Mouse (Mus musculus) heart, embryonic 14.5 days (tissue): Measurements from ENCODE around the gene Rab13. TPM values are rescaled to one million over a fixed set of nuclear protein-coding genes. Genes with fewer than 3 reads are reported as not detected.
A peak's percentile ranks its signal among the peaks of the same experiment; 100 is the strongest.

ENCODE experiments used
- ATAC-seq: fragments of 200-750 bp; cut with Nextera tagmentation; 2 replicates; pipeline ENCODE4 v1.8.0; 2017; ENCODE audit warnings: low read depth, moderate TSS enrichment; ENCODE audit not compliant: insufficient number of reproducible peaks, insufficient read depth, low FRiP score
- H3K27ac ChIP-seq, 2 experiments: fragments of 200-500 bp in 1 of 2; fragments of 300-500 bp in 1 of 2; sonication (generic) in 1 of 2; replicated peaks in 1 of 2; 2 replicates each; pipeline ENCODE4 v1.5.1; 2012 to 2014; ENCODE audit warnings: low read depth in 2 of 2, low read length in 2 of 2, control low read depth in 1 of 2, mild to moderate bottlenecking in 1 of 2, mixed read lengths in 1 of 2; ENCODE audit not compliant: control insufficient read depth in 1 of 2, insufficient read depth in 1 of 2
- H3K27me3 ChIP-seq: fragments of 300-500 bp; sonication (generic); 2 replicates; pipeline ENCODE4 v1.6.1; 2014; ENCODE audit warnings: mild to moderate bottlenecking, low read length, control low read depth; ENCODE audit not compliant: control insufficient read depth, insufficient read depth
- H3K36me3 ChIP-seq: fragments of 300-500 bp; sonication (generic); 2 replicates; pipeline ENCODE4 v1.6.1; 2014; ENCODE audit warnings: mild to moderate bottlenecking, control low read depth, low read length, mixed read lengths; ENCODE audit not compliant: control insufficient read depth, insufficient read depth
- H3K4me1 ChIP-seq, 2 experiments: fragments of 200-500 bp in 1 of 2; fragments of 300-500 bp in 1 of 2; sonication (generic) in 1 of 2; 2 replicates each; pipeline ENCODE4 v1.6.1; 2012 to 2014; ENCODE audit warnings: low read length in 2 of 2, control low read depth in 1 of 2, mixed read lengths in 1 of 2; ENCODE audit not compliant: control insufficient read depth in 2 of 2, insufficient read depth in 2 of 2
- H3K4me2 ChIP-seq: fragments of 300-500 bp; sonication (generic); 2 replicates; pipeline ENCODE4 v1.6.1; 2014; ENCODE audit warnings: mild to moderate bottlenecking, low read length
- H3K4me3 ChIP-seq, 2 experiments: fragments of 200-500 bp in 1 of 2; fragments of 300-500 bp in 1 of 2; sonication (generic) in 1 of 2; 2 replicates each; pipeline ENCODE4 v1.5.1; 2012 to 2014; ENCODE audit warnings: low read length in 2 of 2, mild to moderate bottlenecking in 2 of 2, control low read depth in 1 of 2, low read depth in 1 of 2, moderate library complexity in 1 of 2; ENCODE audit not compliant: control insufficient read depth in 1 of 2, insufficient read depth in 1 of 2
- H3K9ac ChIP-seq: fragments of 300-500 bp; sonication (generic); 2 replicates; pipeline ENCODE4 v1.6.1; 2014; ENCODE audit warnings: mild to moderate bottlenecking, low read length
- H3K9me3 ChIP-seq: fragments of 300-500 bp; sonication (generic); 2 replicates; pipeline ENCODE4 v1.6.1; 2016; ENCODE audit warnings: low read length, control low read depth; ENCODE audit not compliant: control insufficient read depth
- whole genome bisulfite sequencing: fragments of 180-500 bp; shearing (Covaris S2); extraction: QIAGEN DNeasy Blood & Tissue Kit; methylation state at CpG from one replicate; pipeline ENCODE4 v1.1.7; 2014; 5-methylcytosine and 5-hydroxymethylcytosine counted together
- polyA plus RNA-seq: library from polyadenylated mRNA; unstranded; fragments of >200 nt; fragmentation: Nextera tagmentation; extraction: Ambion mirVana; gene quantifications from 2 replicates; pipeline ENCODE4 v1.2.1, GENCODE M21; 2014

The Rab13 gene
- 12.1 and 12.6 TPM in 2 replicates for polyA plus RNA-seq

GRCm38 (mm10) chr3:90213377-90213866 lies at the start of gene Rab13, which contains the start of gene Rps27:
Rab13 (plus strand) TSS chr3:90213695.
Rps27 (minus strand) TSS chr3:90213651.
- ATAC-seq: peak; percentile 87
- H3K4me1 ChIP-seq: peaks cover 7 to 21% of the 10 kb centered on the region in 2 experiments; a peak in 3 of 4 replicates
- H3K36me3 ChIP-seq: peaks cover 43% of the 10 kb centered on the region
- H3K27me3 ChIP-seq: no peaks in the 10 kb centered on the region
- peak within 1 kb of the TSS; percentile 85 for H3K9ac ChIP-seq
- H3K4me3 ChIP-seq: peak within 1 kb of the TSS; percentile 62 to 95
- under 1% methylated on average over 42 of the region's 42 CpGs for WGBS
- H3K9me3 ChIP-seq: no peaks in the 10 kb centered on the region
- peak within 1 kb of the TSS; percentile 88 for H3K4me2 ChIP-seq
- H3K27ac ChIP-seq: peak within 1 kb of the TSS; percentile 86 to 96

GRCm38 (mm10) chr3:90179566-90179965 lies 33.9 kb upstream of the Rab13 start:
- ATAC-seq: no peak
- 61% methylated on average over 3 of the region's 3 CpGs for WGBS

GRCm38 (mm10) chr3:90183581-90183980 lies 29.9 kb upstream of the Rab13 start:
- H3K4me3 ChIP-seq: no peak overlapping the region
- H3K36me3 ChIP-seq: no peaks in the 10 kb centered on the region
- H3K4me1 ChIP-seq: no peaks in the 10 kb centered on the region; a peak in 1 of 4 replicates
- no peak overlapping the region for H3K27ac ChIP-seq
- H3K9me3 ChIP-seq: no peaks in the 10 kb centered on the region
- 70% methylated on average over 3 of the region's 3 CpGs for WGBS
- no peak for ATAC-seq
- H3K4me2 ChIP-seq: no peak overlapping the region
- no peak overlapping the region for H3K9ac ChIP-seq
- H3K27me3 ChIP-seq: no peaks in the 10 kb centered on the region

More at GRCm38 (mm10) chr3:90179566-90179965, 33.9 kb upstream of the Rab13 start:
- H3K9ac ChIP-seq: no peak overlapping the region
- H3K4me1 ChIP-seq: no peaks in the 10 kb centered on the region
- H3K4me3 ChIP-seq: no peak overlapping the region
- no peaks in the 10 kb centered on the region for H3K36me3 ChIP-seq
- H3K27me3 ChIP-seq: no peaks in the 10 kb centered on the region
- H3K9me3 ChIP-seq: no peaks in the 10 kb centered on the region
- H3K4me2 ChIP-seq: no peak overlapping the region
- no peak overlapping the region for H3K27ac ChIP-seq

- 72% methylated on average over 11 of the region's 11 CpGs for WGBS
- Histone ChIP-seq H3K4me1 (peaks cover 0 to 5% of the 10 kb centered on the region in 2 experiments; a peak in 1 of 4 replicates), H3K9me3 (no peaks in the 10 kb centered on the region), H3K27me3 (no peaks in the 10 kb centered on the region), H3K9ac (no peak overlapping the region), H3K36me3 (no peaks in the 10 kb centered on the region), H3K4me3 (no peak overlapping the region), H3K27ac (no peak overlapping the region), H3K4me2 (no peak overlapping the region)
- no peak for ATAC-seq
Measured at GRCm38 (mm10) chr3:90190859-90191510, 22.5 kb upstream of the Rab13 start.

GRCm38 (mm10) chr3:90194759-90195158 lies 18.7 kb upstream of the Rab13 start:
- no peak overlapping the region for H3K4me2 ChIP-seq
- H3K36me3 ChIP-seq: no peaks in the 10 kb centered on the region
- H3K4me1 ChIP-seq: peaks cover 0 to 5% of the 10 kb centered on the region in 2 experiments; a peak in 1 of 4 replicates
- H3K9ac ChIP-seq: no peak overlapping the region
- no peaks in the 10 kb centered on the region for H3K27me3 ChIP-seq
- no peak overlapping the region for H3K27ac ChIP-seq
- H3K4me3 ChIP-seq: no peak overlapping the region
- 72% methylated on average over 4 of the region's 4 CpGs for WGBS
- H3K9me3 ChIP-seq: no peaks in the 10 kb centered on the region
- no peak for ATAC-seq

GRCm38 (mm10) chr3:90195644-90196043 lies 17.9 kb upstream of the Rab13 start:
- H3K4me3 ChIP-seq: no peak overlapping the region
- WGBS: 50% methylated on average over 1 of the region's 1 CpGs
- no peaks in the 10 kb centered on the region for H3K9me3 ChIP-seq
- H3K4me1 ChIP-seq: peaks cover 0 to 5% of the 10 kb centered on the region in 2 experiments; a peak in 1 of 4 replicates
- no peak overlapping the region for H3K4me2 ChIP-seq
- ATAC-seq: no peak
- H3K27ac ChIP-seq: no peak overlapping the region; a peak in 1 of 4 replicates
- H3K36me3 ChIP-seq: no peaks in the 10 kb centered on the region
- H3K27me3 ChIP-seq: no peaks in the 10 kb centered on the region
- no peak overlapping the region for H3K9ac ChIP-seq

GRCm38 (mm10) chr3:90197548-90197947 lies 15.9 kb upstream of the Rab13 start:
- Histone ChIP-seq H3K4me3 (no peak overlapping the region), H3K4me2 (no peak overlapping the region), H3K9me3 (no peaks in the 10 kb centered on the region), H3K27ac (no peak overlapping the region), H3K9ac (no peak overlapping the region), H3K4me1 (peaks cover 0 to 5% of the 10 kb centered on the region in 2 experiments; a peak in 1 of 4 replicates), H3K36me3 (no peaks in the 10 kb centered on the region), H3K27me3 (no peaks in the 10 kb centered on the region)
- WGBS: 44% methylated on average over 1 of the region's 1 CpGs
- no peak for ATAC-seq
